8 mouse cellular contexts compared by ENCODE assay signal in the genomic region with DNA sequence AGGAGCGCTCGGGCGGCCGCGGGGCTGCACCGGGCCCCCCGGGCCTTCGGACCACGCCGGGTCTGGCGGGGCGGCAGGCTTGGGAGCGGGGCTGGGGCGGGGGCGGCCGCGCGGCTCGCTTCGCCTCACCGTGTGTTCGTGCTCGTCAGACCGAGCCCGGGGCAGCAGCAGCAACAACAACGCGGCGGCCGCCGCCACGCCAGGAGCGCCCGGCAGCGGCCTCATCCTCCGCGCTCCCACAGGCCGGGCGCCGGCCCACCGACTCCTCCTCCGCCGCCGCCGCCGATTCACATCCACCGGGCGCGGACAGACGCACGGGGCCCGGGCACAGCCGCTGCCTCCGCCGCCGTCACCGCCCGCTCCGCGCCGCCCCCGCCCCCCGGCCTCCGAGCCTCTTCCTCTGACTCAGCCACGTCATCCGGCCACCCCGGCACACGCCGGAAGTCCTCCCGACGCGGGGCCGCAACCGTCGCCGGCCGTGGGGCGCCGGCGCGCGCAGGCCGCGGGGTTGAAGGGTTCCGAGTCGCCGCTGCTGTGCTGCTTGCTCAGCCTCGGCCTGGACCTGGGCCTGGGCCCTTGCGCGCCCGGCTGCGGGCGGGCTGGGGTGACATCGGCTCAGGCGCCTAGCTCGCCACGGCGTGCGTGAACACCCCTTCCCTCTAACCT. TPM values are rescaled to one million over a fixed set of nuclear protein-coding genes. Genes with fewer than 3 reads are reported as not detected.
A peak's percentile ranks its signal among the peaks of the same experiment; 100 is the strongest.
DNase-seq lines count a peak whose midpoint lies in the region; ATAC-seq lines count a peak whose summit lies in the region.

A gene (minus strand): TSS at position 368 of the 666 bp plus-strand sequence.

- H3K27me3 ChIP-seq in hindbrain, embryonic 11.5 days (ENCODE audit: control insufficient read depth, insufficient read depth, low read length), result no peaks in the 10 kb centered on the region

- WGBS in hindbrain, embryonic 11.5 days, result 1% methylated on average over 51 of the region's 98 CpGs

- no peaks in the 10 kb centered on the region for H3K4me1 ChIP-seq in hindbrain, embryonic 11.5 days (replicated peaks; ENCODE audit: control insufficient read depth, insufficient read depth, low read length)

- no peaks in the 10 kb centered on the region for H3K36me3 ChIP-seq in hindbrain, embryonic 11.5 days (ENCODE audit: control insufficient read depth, insufficient read depth, low read length)

- H3K4me2 ChIP-seq in hindbrain, embryonic 11.5 days (replicated peaks; ENCODE audit: low read depth, low read length), result peak within 1 kb of the TSS; percentile 80

- H3K27ac ChIP-seq in hindbrain, embryonic 11.5 days (ENCODE audit: low read depth, low read length), result peak within 1 kb of the TSS; percentile 94

- peak within 1 kb of the TSS; percentile 95 for H3K9ac ChIP-seq in hindbrain, embryonic 11.5 days (ENCODE audit: low read depth, low read length)

- peak; percentile 86 for DNase-seq in MN1 (ENCODE audit: low spot score)
- DNase-seq in cerebellum, adult 9-10 months, result peak; percentile 82
- peak; percentile 59 to 86 for DNase-seq in frontal cortex, adult 2 months (ENCODE audit: extremely low spot score in 1 of 2, low spot score in 1 of 2)
- DNase-seq in hindbrain, embryonic 11.5 days (ENCODE audit: low spot score), result peak; percentile 89
- DNase-seq in layer of hippocampus, postnatal 14 days (ENCODE audit: low spot score in 2 of 2), result peak; percentile 84 to 89
- peak; percentile 88 for DNase-seq in lung, postnatal 14 days
- peak; percentile 67 for DNase-seq in retina, adult 2 months (ENCODE audit: low read depth, low spot score)
- DNase-seq in thymus, postnatal 36 days, result peak; percentile 85 to 88

- H3K4me3 ChIP-seq in hindbrain, embryonic 11.5 days (ENCODE audit: low read depth, low read length), result peak within 1 kb of the TSS; percentile 93

- ATAC-seq in hindbrain, embryonic 11.5 days (ENCODE audit: low FRiP score), result peak; percentile 92

- no peaks in the 10 kb centered on the region for H3K9me3 ChIP-seq in hindbrain, embryonic 11.5 days (ENCODE audit: control insufficient read depth, low read length)

RNA-seq across cellular contexts. Expression of the gene that starts here (rescaled TPM):
- 89.3 and 95.7 TPM in 2 replicates for polyA plus RNA-seq in frontal cortex, adult 2 months (2012; rRNA removed)
- polyA plus RNA-seq in hindbrain, embryonic 11.5 days (2014; fragmentation: Nextera tagmentation; extraction: Ambion mirVana), result 108 and 151 TPM in 2 replicates
- 100 to 1,000 TPM; 130 to 136 TPM for total RNA-seq in layer of hippocampus, postnatal 14 days (2021)

Comparison
In these comparisons a context has a peak if more than half of its experiments do, and no peak if none do; other contexts are left out.
1. Peak in every context shown above with its lines: DNase-seq, ATAC-seq, H3K4me3 ChIP-seq and H3K27ac ChIP-seq.